Mouse (Mus musculus) kidney, adult 2 months (tissue): Measurements from ENCODE around the gene Psmb5. TPM values are rescaled to one million over a fixed set of nuclear protein-coding genes. Genes with fewer than 3 reads are reported as not detected.

ENCODE experiments used
- DNase-seq: peaks from one replicate; pipeline ENCODE4 v3.0.0; 2021
- H3K27ac ChIP-seq: fragments of 200-500 bp; 2 replicates; pipeline ENCODE4 v1.5.1; 2012; ENCODE audit warnings: low read depth, low read length, control low read depth, inconsistent platforms; ENCODE audit not compliant: insufficient read depth
- H3K27me3 ChIP-seq: fragments of 200-500 bp; replicated peaks from 2 replicates; pipeline ENCODE4 v1.6.1; 2012; ENCODE audit warnings: mild to moderate bottlenecking, moderate library complexity, low read length, inconsistent platforms; ENCODE audit not compliant: control insufficient read depth, insufficient read depth
- H3K36me3 ChIP-seq: fragments of 200-500 bp; 2 replicates; pipeline ENCODE4 v1.6.1; 2012; ENCODE audit warnings: mild to moderate bottlenecking, moderate library complexity, low read length, inconsistent platforms; ENCODE audit not compliant: control insufficient read depth, insufficient read depth
- H3K4me1 ChIP-seq: fragments of 200-500 bp; 2 replicates; pipeline ENCODE4 v1.6.1; 2011; ENCODE audit warnings: low read length; ENCODE audit not compliant: control insufficient read depth, insufficient read depth
- H3K4me3 ChIP-seq: fragments of 200-500 bp; 2 replicates; pipeline ENCODE4 v1.5.1; 2011; ENCODE audit warnings: mild to moderate bottlenecking, low read depth, low read length, control low read depth; ENCODE audit not compliant: insufficient read depth
- CTCF ChIP-seq: fragments of 200-500 bp; conservative IDR thresholded peaks from 2 replicates; pipeline ENCODE4 v1.5.1; 2011; ENCODE audit warnings: low read depth, mild to moderate bottlenecking, control low read depth, low read length, moderate library complexity, mixed read lengths; ENCODE audit not compliant: insufficient read depth, insufficient read length
- POLR2A ChIP-seq: fragments of 200-500 bp; IDR thresholded peaks from one replicate; pipeline ENCODE4 v1.6.1; 2011; ENCODE audit warnings: low read depth, low read length, control low read depth
- WGBS: fragments of 180-500 bp; shearing (Covaris S2); methylation state at CpG from one replicate; pipeline ENCODE4 v1.1.7; 2018; 5-methylcytosine and 5-hydroxymethylcytosine counted together
- polyA plus RNA-seq: library from polyadenylated mRNA; depleted of rRNA; stranded (reverse); fragments of >200 nt; gene quantifications from 2 replicates; pipeline ENCODE4 v1.2.3, GENCODE M21; 2012; rRNA removed

The Psmb5 gene
- polyA plus RNA-seq, 1 experiment: 276 TPM

DNA sequence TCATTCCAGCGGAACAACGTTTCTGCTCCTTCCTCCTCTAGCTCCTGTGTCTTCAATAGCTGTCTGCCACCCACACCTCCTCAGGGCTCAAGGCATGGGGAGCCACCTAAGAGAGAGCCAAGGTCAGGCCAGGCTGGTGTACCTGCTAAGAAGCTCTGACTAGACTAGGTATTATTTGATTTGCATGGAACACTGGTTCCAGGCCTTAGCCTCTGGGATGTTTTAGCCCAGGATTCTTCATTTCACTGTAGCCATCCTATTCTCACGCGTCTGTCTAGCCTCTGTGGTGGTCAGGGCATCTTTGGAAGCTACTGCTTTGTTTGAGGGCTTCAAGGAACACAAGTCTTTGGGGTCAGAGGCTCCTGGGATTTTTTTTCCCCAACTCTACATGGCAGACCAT lies 45.7 kb downstream of the Psmb5 start:
- TF ChIP-seq POLR2A (no peak), CTCF (no peak)
- no peaks in the 10 kb centered on the region for H3K36me3 ChIP-seq
- peak overlapping the region; percentile 64 for H3K27ac ChIP-seq
- no peaks in the 10 kb centered on the region for H3K27me3 ChIP-seq
- DNase-seq: no peak
- H3K4me3 ChIP-seq: no peak overlapping the region
- peaks cover 29% of the 10 kb centered on the region for H3K4me1 ChIP-seq
- 60% methylated on average over 4 of the region's 4 CpGs for WGBS

DNA sequence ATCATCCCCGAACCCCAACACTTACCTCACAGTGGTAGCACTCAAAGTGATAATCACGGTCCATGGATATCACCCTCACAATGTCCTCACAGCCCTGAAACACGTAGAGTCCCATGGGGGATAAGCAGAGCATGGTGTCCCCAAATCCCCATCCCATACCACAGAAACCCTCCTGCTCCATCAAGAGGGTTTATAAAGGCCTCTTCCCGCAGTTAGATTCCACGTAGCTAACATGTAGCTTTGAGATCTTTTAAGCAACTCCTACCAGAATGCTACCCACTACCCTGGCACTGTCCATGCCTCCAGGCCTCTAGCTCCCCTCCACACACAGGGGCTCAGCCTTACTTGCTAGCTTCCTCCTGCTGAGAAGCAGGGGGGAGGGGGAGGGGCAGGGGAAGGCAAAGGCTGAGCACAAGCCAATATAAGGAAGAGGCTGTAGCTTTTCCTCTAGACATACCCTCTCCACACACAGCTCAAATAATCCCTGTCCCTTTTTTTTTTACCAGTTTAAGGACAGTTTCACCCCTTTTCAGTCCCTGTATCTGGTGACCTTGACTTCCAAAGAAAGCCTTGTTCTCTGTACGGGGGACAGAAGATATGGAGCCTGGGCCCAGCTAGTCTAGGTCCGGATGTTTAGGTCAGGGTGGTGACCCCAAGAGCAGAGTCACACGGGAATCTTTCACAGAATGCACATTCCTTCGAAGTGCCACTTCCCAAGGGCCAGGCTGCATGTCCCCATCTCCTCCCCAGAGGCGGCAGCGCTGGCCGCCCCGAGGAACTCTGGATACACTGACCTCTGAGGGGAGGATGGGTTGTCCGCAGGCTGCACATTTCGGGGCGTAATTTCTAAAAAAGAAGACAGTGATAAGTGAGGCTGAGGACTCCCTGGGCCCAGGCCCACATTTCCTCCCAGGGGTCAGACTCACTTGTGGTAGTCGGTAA lies 48.1 kb downstream of the Psmb5 start:
- Histone ChIP-seq H3K27ac (no peak overlapping the region), H3K4me1 (peaks cover 23% of the 10 kb centered on the region), H3K4me3 (no peak overlapping the region), H3K27me3 (no peaks in the 10 kb centered on the region), H3K36me3 (no peaks in the 10 kb centered on the region; the same call in 1 of the 2 replicates)
- TF ChIP-seq POLR2A (no peak), CTCF (no peak)
- WGBS: 66% methylated on average over 17 of the region's 17 CpGs
- DNase-seq: peak; percentile 26

DNA sequence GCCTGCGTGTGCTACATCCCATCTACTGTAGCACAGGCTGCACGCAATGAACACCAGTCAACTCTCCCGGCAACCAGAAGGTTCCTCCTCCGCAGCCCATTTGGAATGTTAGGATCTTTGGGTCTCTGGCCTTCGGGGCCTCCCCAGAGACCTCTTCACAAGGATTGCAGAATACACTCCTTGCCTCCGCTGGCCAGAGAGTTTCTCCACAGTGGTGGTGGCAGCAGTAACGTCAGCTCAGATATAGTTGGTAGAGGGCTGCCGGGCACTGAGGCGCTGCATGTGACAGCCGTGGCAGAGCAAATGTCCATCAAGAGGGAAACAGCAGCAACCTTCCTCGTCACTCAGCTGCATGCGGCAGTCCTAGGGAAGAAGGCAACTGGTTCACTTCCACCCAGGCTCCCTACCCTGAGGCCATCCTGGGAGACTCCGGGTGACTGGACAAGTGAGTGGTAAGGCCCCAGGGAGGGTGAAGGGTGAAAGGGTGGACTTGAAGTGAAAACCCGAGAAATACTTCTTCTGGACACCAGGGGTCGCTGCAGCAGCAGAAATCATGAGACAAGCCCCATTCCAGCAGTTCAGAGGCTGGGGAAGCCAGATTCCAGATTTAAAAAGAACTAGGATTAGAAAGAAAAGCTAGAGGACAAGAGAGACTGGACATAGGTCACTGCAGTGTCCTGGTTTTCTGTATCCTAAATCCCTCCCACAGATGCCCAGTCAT lies 49.0 kb downstream of the Psmb5 start:
- 60% methylated on average over 15 of the region's 15 CpGs for WGBS
- Histone ChIP-seq H3K4me1 (peaks cover 15% of the 10 kb centered on the region), H3K27ac (no peak overlapping the region), H3K36me3 (no peaks in the 10 kb centered on the region; the same call in 1 of the 2 replicates), H3K4me3 (no peak overlapping the region), H3K27me3 (no peaks in the 10 kb centered on the region)
- TF ChIP-seq CTCF (peak; percentile 89), POLR2A (no peak)
- peak; percentile 81 for DNase-seq

Other genes starting within 250 kb of the Psmb5 start
- 454 and 464 TPM in 2 replicates for gene Slc7a7, start 200.2 kb downstream of the Psmb5 start, polyA plus RNA-seq
- 366 and 425 TPM in 2 replicates for gene Mrpl52, start 191.1 kb downstream of the Psmb5 start, polyA plus RNA-seq
- 37.2 and 42.1 TPM in 2 replicates for gene Mmp14, start 186.4 kb downstream of the Psmb5 start, polyA plus RNA-seq
- 168 and 211 TPM in 2 replicates for gene Lrp10, start 153.9 kb downstream of the Psmb5 start, polyA plus RNA-seq
- 0.23 and 0.30 TPM in 2 replicates for gene Rem2, start 141.9 kb downstream of the Psmb5 start, polyA plus RNA-seq
- 30.9 and 33.0 TPM in 2 replicates for gene Prmt5, start 100.5 kb downstream of the Psmb5 start, polyA plus RNA-seq
- 9.6 and 10.0 TPM in 2 replicates for gene Haus4, start 63.4 kb downstream of the Psmb5 start, polyA plus RNA-seq
- gene Ajuba, start 40.5 kb downstream of the Psmb5 start, polyA plus RNA-seq: 32.4 and 33.9 TPM in 2 replicates
- gene 4931414P19Rik, start 12.0 kb downstream of the Psmb5 start, polyA plus RNA-seq: 6.5 and 8.1 TPM in 2 replicates
- not detected in 2 replicates for gene Psmb11, start 3.4 kb upstream of the Psmb5 start, polyA plus RNA-seq
- gene Gm17606, start 22.9 kb upstream of the Psmb5 start, polyA plus RNA-seq: not detected in 2 replicates
- 1.2 and 1.5 TPM in 2 replicates for gene Cdh24, start 23.3 kb upstream of the Psmb5 start, polyA plus RNA-seq
- gene 1700123O20Rik, start 68.2 kb upstream of the Psmb5 start, polyA plus RNA-seq: 54.0 and 57.5 TPM in 2 replicates
- gene Acin1, start 68.9 kb upstream of the Psmb5 start, polyA plus RNA-seq: 79.2 and 79.4 TPM in 2 replicates
- 0.16 and 0.20 TPM in 2 replicates for gene Gm29776, start 80.8 kb upstream of the Psmb5 start, polyA plus RNA-seq
- gene Cebpe, start 94.2 kb upstream of the Psmb5 start, polyA plus RNA-seq: 0.20 and 0.30 TPM in 2 replicates
- gene Slc7a8, start 163.9 kb upstream of the Psmb5 start, polyA plus RNA-seq: 333 and 352 TPM in 2 replicates
- gene Rnf212b, start 196.1 kb upstream of the Psmb5 start, polyA plus RNA-seq: 7.4 and 7.6 TPM in 2 replicates